Comparison of ENCODE assay signal across 2 mouse cellular contexts in the genomic region with DNA sequence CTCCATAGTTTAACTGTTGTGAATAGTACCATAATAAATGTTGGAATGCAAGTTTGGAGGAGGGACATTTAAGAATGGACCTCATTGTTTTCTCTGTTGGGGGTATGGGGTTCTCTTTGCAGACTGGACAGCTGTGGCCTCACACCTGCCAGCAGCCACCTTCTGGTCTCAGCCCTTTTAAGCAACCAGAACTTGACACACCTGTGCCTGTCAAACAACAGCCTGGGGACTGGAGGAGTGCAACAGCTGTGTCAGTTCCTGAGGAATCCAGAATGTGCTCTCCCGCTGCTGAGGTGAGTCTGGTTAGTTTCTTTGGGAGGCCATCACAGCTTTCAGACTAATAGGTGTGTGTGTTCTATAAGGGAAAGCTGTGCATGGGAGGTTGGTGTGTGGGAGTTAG.
A peak's percentile ranks its signal among the peaks of the same experiment; 100 is the strongest.
TF ChIP-seq lines count a peak whose summit lies in the region.

No protein-coding gene starts in this region.

TF ChIP-seq in C2C12, 6 proteins besides CTCF, POLR2A, EP300 and RAD21:
- peak; percentile 20 for TF ChIP-seq MYOD1 (IDR thresholded peaks at IDR 0.05; ENCODE audit: control insufficient read depth, insufficient read length, low read depth)
TF ChIP-seq in C2C12: peak in this region for 1; not testable (repeated sequence) for 5.

TF ChIP-seq in myocyte, 11 proteins besides CTCF, POLR2A, EP300 and RAD21:
- TF ChIP-seq MYOG (IDR thresholded peaks at IDR 0.05; ENCODE audit: control insufficient read depth in 1 of 3, insufficient read depth in 1 of 3, insufficient read length in 2 of 3, low read depth in 2 of 3) (peak; percentile 61 to 84 (median 65)), MYOD1 (IDR thresholded peaks at IDR 0.05; ENCODE audit: control insufficient read depth in 1 of 3, insufficient read length in 2 of 3, low read depth in 2 of 3) (peak; percentile 47 to 93 (median 87)), TCF3 (IDR thresholded peaks at IDR 0.05; ENCODE audit: insufficient read length, low read depth) (peak; percentile 42), TCF12 (IDR thresholded peaks at IDR 0.05; ENCODE audit: insufficient read depth, poor library complexity, severe bottlenecking) (peak; percentile 84)
